Mouse (Mus musculus) CH12.LX (cell line): Measurements from ENCODE around the gene Cmtm4. TPM values are rescaled to one million over a fixed set of nuclear protein-coding genes. Genes with fewer than 3 reads are reported as not detected.

Source experiments
- DNase-seq: peaks from one replicate; pipeline ENCODE4 v3.0.0-alpha.2; 2013; ENCODE audit errors: extremely low read depth
- H3K27ac ChIP-seq: 2 replicates; pipeline ENCODE4 v1.5.1; 2012; ENCODE audit warnings: low read depth, mild to moderate bottlenecking, control low read depth, moderate library complexity; ENCODE audit not compliant: insufficient read depth
- H3K27me3 ChIP-seq: replicated peaks from 2 replicates; pipeline ENCODE3; 2012; ENCODE audit warnings: inconsistent platforms
- H3K36me3 ChIP-seq, 2 experiments: replicated peaks in 1 of 2; 2 replicates each; pipeline versions ENCODE3 to v1.6.1; 2012; ENCODE audit warnings: inconsistent platforms in 1 of 2, low read length in 1 of 2, mild to moderate bottlenecking in 1 of 2, mixed read lengths in 1 of 2, moderate library complexity in 1 of 2; ENCODE audit not compliant: control insufficient read depth in 1 of 2, insufficient read depth in 1 of 2
- H3K4me1 ChIP-seq, 2 experiments: 2 replicates each; pipeline ENCODE4 v1.6.1; 2012; ENCODE audit warnings: inconsistent platforms in 1 of 2, moderate library complexity in 1 of 2; ENCODE audit not compliant: insufficient read depth in 2 of 2, control insufficient read depth in 1 of 2
- H3K4me2 ChIP-seq: 2 replicates; pipeline ENCODE4 v1.6.1; 2012; ENCODE audit warnings: low read depth, mild to moderate bottlenecking, control low read depth; ENCODE audit not compliant: poor library complexity, insufficient read depth, severe bottlenecking
- H3K4me3 ChIP-seq, 3 experiments: fragments of 150-350 bp in 1 of 3; sonication (generic) in 1 of 3; replicated peaks in 1 of 3; 2 replicates each; pipeline versions ENCODE3 to v1.5.1; 2011 to 2012; ENCODE audit warnings: low read depth in 2 of 3, low read length in 2 of 3, mild to moderate bottlenecking in 2 of 3, moderate library complexity in 2 of 3, control low read depth in 1 of 3, improper control_type of control experiment in 1 of 3, inconsistent platforms in 1 of 3, mixed read lengths in 1 of 3; ENCODE audit not compliant: poor library complexity in 1 of 3
- H3K79me2 ChIP-seq: replicated peaks from 2 replicates; pipeline ENCODE4 v1.6.1; 2012; ENCODE audit warnings: mild to moderate bottlenecking, moderate library complexity; ENCODE audit not compliant: control insufficient read depth, poor library complexity, insufficient read depth, severe bottlenecking; ENCODE audit errors: extremely low read depth
- H3K9ac ChIP-seq: 2 replicates; pipeline ENCODE4 v1.6.1; 2012; ENCODE audit warnings: low read depth, mild to moderate bottlenecking, control low read depth, moderate library complexity; ENCODE audit not compliant: insufficient read depth
- H3K9me3 ChIP-seq: replicated peaks from 2 replicates; pipeline ENCODE3; 2012; ENCODE audit warnings: low read length, inconsistent platforms, mixed read lengths
- CTCF ChIP-seq, 2 experiments: IDR thresholded peaks in 1 of 2; conservative IDR thresholded peaks in 1 of 2; 2 replicates each; pipeline ENCODE4 v1.5.1; 2011 to 2012; ENCODE audit warnings: low read depth in 2 of 2, low read length in 2 of 2, improper control_type of control experiment in 1 of 2, inconsistent platforms in 1 of 2, mild to moderate bottlenecking in 1 of 2, moderate library complexity in 1 of 2
- ELF1 ChIP-seq: IDR thresholded peaks from 2 replicates; pipeline ENCODE4 v1.6.1; 2014; ENCODE audit warnings: low read depth, mild to moderate bottlenecking, inconsistent platforms, low read length, improper control_type of control experiment
- EP300 ChIP-seq: IDR thresholded peaks from 2 replicates; pipeline ENCODE4 v1.6.1; 2011; ENCODE audit warnings: low read length, improper control_type of control experiment
- GABPA ChIP-seq: IDR thresholded peaks from 2 replicates; pipeline ENCODE4 v1.6.1; 2012; ENCODE audit warnings: low read depth, low read length, improper control_type of control experiment, inconsistent platforms; ENCODE audit not compliant: insufficient replicate concordance
- IRF4 ChIP-seq: IDR thresholded peaks from 2 replicates; pipeline ENCODE4 v1.6.1; 2014; ENCODE audit warnings: low read depth, mild to moderate bottlenecking, inconsistent platforms, low read length, improper control_type of control experiment
- KAT2A ChIP-seq: IDR thresholded peaks from 2 replicates; pipeline ENCODE4 v1.6.1; 2012; ENCODE audit warnings: low read length, improper control_type of control experiment, inconsistent platforms; ENCODE audit not compliant: insufficient replicate concordance
- MAFK ChIP-seq: IDR thresholded peaks from 2 replicates; pipeline ENCODE4 v1.6.1; 2011; ENCODE audit warnings: low read length, improper control_type of control experiment; ENCODE audit not compliant: insufficient replicate concordance
- MAX ChIP-seq: IDR thresholded peaks from 2 replicates; pipeline ENCODE4 v1.6.1; 2011; ENCODE audit warnings: low read length, improper control_type of control experiment
- NRF1 ChIP-seq: IDR thresholded peaks from 2 replicates; pipeline ENCODE4 v1.6.1; 2014; ENCODE audit warnings: low read depth, mild to moderate bottlenecking, inconsistent platforms, low read length, improper control_type of control experiment, moderate library complexity
- PAX5 ChIP-seq: IDR thresholded peaks from 2 replicates; pipeline ENCODE4 v1.6.1; 2012; ENCODE audit warnings: low read length, inconsistent platforms, mixed read lengths
- POLR2AphosphoS2 ChIP-seq: IDR thresholded peaks from 2 replicates; pipeline ENCODE4 v1.6.1; 2011; ENCODE audit warnings: low read depth, low read length, improper control_type of control experiment
- SIN3A ChIP-seq: IDR thresholded peaks from 2 replicates; pipeline ENCODE4 v1.6.1; 2012; ENCODE audit warnings: low read length, improper control_type of control experiment, inconsistent platforms
- USF2 ChIP-seq: conservative IDR thresholded peaks from 2 replicates; pipeline ENCODE4 v1.6.1; 2011; ENCODE audit warnings: low read depth, low read length, improper control_type of control experiment
- ZKSCAN1 ChIP-seq: IDR thresholded peaks from 2 replicates; pipeline ENCODE4 v1.6.1; 2012; ENCODE audit warnings: low read depth, inconsistent platforms, low read length, improper control_type of control experiment, borderline replicate concordance
- dilution Hi-C: fragments of 300-500 bp; cut with MboI; formaldehyde crosslinking; loops from 2 replicates; pipeline ENCODE4 v1.14.3; 2020; ENCODE audit warnings: low sequenced_read_pairs; ENCODE audit not compliant: extremely low pct_unique_long_range_greater_than_20kb, extremely low pct_ligation_motif_present
- in situ Hi-C: fragments of 300-500 bp; cut with MboI; formaldehyde crosslinking; loops from 3 replicates; pipeline ENCODE4 v1.14.3; 2019; ENCODE audit warnings: low sequenced_read_pairs, low pct_ligation_motif_present, low pct_unique_long_range_greater_than_20kb, mixed read lengths
- polyA plus RNA-seq: library from polyadenylated mRNA; unstranded; fragments of >175 nt; gene quantifications from 2 replicates; pipeline ENCODE4 v1.2.1, GENCODE M21; 2012; ENCODE audit warnings: low read depth; ENCODE audit not compliant: insufficient read length
- total RNA-seq, 2 experiments: library from RNA; depleted of rRNA; stranded (reverse); fragments of 300-350 nt in 1 of 2; fragments of >200 nt in 1 of 2; gene quantifications; 2 replicates each; pipeline ENCODE4 v1.2.3; 2012 to 2014

The Cmtm4 gene
- total and polyA plus RNA-seq, 3 experiments = 2.3 to 3.0 (median 2.6) TPM

DNA sequence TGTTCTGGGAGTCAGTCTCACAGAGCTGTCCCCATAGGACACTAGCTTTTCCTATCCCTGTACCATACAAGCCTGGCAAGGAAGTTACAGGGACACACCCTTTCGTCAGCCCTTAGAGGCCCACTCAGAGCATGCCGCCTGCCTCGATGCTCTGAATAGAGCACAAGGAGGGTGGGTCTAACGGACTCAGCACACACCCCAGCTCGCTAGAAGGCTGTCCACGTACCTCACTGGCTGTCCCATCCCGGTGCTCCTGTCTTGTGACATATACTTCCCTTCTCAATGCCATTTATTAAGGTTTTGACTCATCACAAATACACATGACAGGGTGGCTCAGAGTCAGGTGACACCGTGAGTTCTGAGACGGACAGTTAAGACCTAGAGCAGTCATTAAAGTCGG lies 41.1 kb downstream of the Cmtm4 start:
- Histone ChIP-seq H3K4me3 (no peak overlapping the region), H3K79me2 (no peaks in the 10 kb centered on the region), H3K4me2 (no peak overlapping the region), H3K27me3 (no peaks in the 10 kb centered on the region), H3K4me1 (no peaks in the 10 kb centered on the region), H3K36me3 (peaks cover 0 to 24% of the 10 kb centered on the region in 2 experiments), H3K9ac (no peak overlapping the region), H3K27ac (no peak overlapping the region), H3K9me3 (no peaks in the 10 kb centered on the region)
- TF ChIP-seq MAFK = no peak
- TF ChIP-seq EP300 = no peak
- no peak for TF ChIP-seq GABPA
- TF ChIP-seq IRF4 = no peak
- no peak for TF ChIP-seq ELF1
- TF ChIP-seq KAT2A = no peak
- TF ChIP-seq SIN3A = no peak
- no peak for TF ChIP-seq PAX5
- no peak for TF ChIP-seq NRF1
- dilution Hi-C loops (no loop called here), in situ Hi-C loops (loop anchor here (25.0 kb wide), 1 partner anchor 183 kb away; the partner anchor contains the start of genes Car7 and Nae1)
- no peak for DNase-seq

DNA sequence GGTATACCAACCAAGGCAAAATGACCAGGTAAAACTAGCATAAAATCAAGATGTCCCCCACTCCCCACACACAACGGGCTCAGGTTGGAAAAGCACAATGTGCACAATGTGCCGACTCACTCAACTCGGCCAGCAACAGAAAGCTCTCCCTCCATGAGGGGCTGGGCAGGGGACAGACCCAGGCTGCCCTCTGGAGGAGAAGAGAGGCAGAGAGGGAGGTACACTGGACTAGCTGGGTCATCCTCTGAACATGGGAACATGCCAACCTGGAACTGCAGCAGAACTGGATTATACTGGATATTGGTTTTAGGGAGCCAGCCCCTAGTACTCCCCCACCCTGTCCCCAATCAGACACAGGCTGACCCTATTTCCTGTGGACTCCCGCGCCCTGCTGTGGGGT lies 42.4 kb downstream of the Cmtm4 start:
- Histone ChIP-seq H3K4me3 (no peak overlapping the region), H3K27me3 (no peaks in the 10 kb centered on the region), H3K9ac (no peak overlapping the region), H3K4me1 (no peaks in the 10 kb centered on the region), H3K36me3 (peaks cover 0 to 31% of the 10 kb centered on the region in 2 experiments), H3K4me2 (no peak overlapping the region), H3K79me2 (no peaks in the 10 kb centered on the region), H3K27ac (no peak overlapping the region), H3K9me3 (no peaks in the 10 kb centered on the region)
- TF ChIP-seq CTCF (conservative IDR thresholded peaks at IDR 0.05 in 1 of 2, IDR thresholded peaks at IDR 0.05 in 1 of 2; ENCODE audit: low read depth in 2 of 2, low read length in 2 of 2) (peak in 1 of 2 experiments; percentile 30; a peak in 1 of 4 replicates), GABPA (no peak), MAX (no peak), USF2 (no peak), POLR2AphosphoS2 (no peak)
- DNase-seq = no peak
- dilution Hi-C loops (no loop called here), in situ Hi-C loops (loop anchor here (25.0 kb wide), 1 partner anchor 184 kb away; the partner anchor contains the start of genes Car7 and Nae1)

DNA sequence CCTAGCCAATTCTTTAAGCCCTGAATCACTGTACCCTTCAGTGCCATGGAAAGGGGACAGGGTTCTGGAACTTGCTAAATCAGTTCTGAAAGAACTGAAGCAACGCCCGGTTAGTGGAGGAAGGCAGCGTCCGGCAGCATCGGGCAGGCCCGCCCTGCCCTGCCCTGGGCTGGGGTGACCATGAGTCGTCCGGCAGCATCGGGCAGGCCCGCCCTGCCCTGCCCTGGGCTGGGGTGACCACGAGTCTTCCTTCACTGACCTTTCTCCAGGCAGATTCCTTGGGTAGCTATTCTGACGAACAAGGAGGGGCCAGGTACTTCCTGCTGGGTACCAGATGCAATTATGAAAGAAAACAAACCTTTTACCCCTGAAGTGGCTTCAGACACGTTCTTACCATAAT lies 45.6 kb downstream of the Cmtm4 start:
- dilution Hi-C loops = no loop called here
- no peak overlapping the region for H3K4me3 ChIP-seq

More for the DNA sequence above, 45.6 kb downstream of the Cmtm4 start:
- Histone ChIP-seq H3K27me3 (no peaks in the 10 kb centered on the region), H3K4me2 (no peak overlapping the region), H3K9me3 (no peaks in the 10 kb centered on the region), H3K9ac (no peak overlapping the region), H3K36me3 (peaks cover 0 to 51% of the 10 kb centered on the region in 2 experiments), H3K79me2 (no peaks in the 10 kb centered on the region), H3K4me1 (no peaks in the 10 kb centered on the region), H3K27ac (no peak overlapping the region)
- in situ Hi-C loops = loop anchor here (25.0 kb wide), 1 partner anchor 187 kb away; the partner anchor contains the start of genes Car7 and Nae1
- DNase-seq = no peak
- TF ChIP-seq ELF1 (no peak), ZKSCAN1 (no peak), USF2 (no peak)
